Mouse (Mus musculus) G1E (cell line): Measurements from ENCODE around the gene Smc5.

Experiments
- CTCF ChIP-seq: IDR thresholded peaks from 2 replicates; pipeline ENCODE4 v1.5.1; 2012; ENCODE audit warnings: low read depth, low read length, inconsistent platforms, mixed read lengths
- GATA1 ChIP-seq: IDR thresholded peaks from 2 replicates; pipeline ENCODE4 v1.6.1; 2012; ENCODE audit warnings: borderline replicate concordance, low read length, inconsistent platforms, mixed read lengths
- GATA2 ChIP-seq: IDR thresholded peaks from 2 replicates; pipeline ENCODE4 v1.6.1; 2012; ENCODE audit warnings: low read depth, low read length, inconsistent platforms, borderline replicate concordance
- POLR2AphosphoS5 ChIP-seq: IDR thresholded peaks from 2 replicates; pipeline ENCODE4 v1.6.1; 2012; ENCODE audit warnings: low read depth, low read length, inconsistent platforms; ENCODE audit not compliant: insufficient replicate concordance

DNA sequence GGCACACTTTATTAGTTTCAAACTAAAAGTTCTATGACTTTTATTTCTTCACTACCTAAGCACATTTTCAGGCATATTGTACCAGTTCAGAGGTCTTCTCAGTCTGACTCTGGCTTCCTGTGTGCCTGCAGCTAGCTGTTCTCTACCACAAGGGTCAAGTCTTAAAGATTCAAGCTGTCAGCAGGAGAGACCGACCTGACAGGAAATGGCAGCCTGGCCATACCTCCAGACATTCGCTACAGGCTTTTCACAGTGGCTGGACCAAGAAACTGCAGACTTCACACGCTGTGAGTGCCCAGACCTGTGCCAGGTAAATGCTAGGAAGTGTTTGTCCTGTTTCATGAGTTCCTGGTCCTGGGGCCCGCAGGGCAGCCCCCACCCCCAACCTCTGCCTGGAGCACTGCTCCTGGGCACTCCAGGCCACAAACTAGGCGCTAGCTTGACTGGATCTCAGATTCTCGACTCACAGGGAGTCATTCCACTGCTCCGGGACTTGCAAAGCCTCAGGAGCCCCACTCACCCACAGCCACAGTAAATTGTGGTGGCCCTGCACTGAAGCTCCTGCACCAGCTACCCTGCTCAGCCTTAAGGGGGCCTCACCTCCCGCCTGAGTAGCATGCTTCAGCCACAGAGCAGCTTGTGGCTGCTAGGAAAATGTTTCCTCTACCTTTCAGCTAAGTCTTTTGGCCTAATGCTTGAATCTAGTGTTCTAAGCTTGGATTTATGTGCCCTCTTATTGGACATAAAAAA, 8.4 kb upstream of the Smc5 start:
- TF ChIP-seq CTCF, result no peak
- no peak for TF ChIP-seq POLR2AphosphoS5
- no peak for TF ChIP-seq GATA2
- TF ChIP-seq GATA1, result no peak
